Mouse (Mus musculus) CH12.LX (cell line): ENCODE results near the gene Tmem252. TPM values are rescaled to one million over a fixed set of nuclear protein-coding genes. Genes with fewer than 3 reads are reported as not detected.

Experiments
- DNase-seq: peaks from one replicate; pipeline ENCODE4 v3.0.0-alpha.2; 2013; ENCODE audit errors: extremely low read depth
- H3K27ac ChIP-seq: 2 replicates; pipeline ENCODE4 v1.5.1; 2012; ENCODE audit warnings: low read depth, mild to moderate bottlenecking, control low read depth, moderate library complexity; ENCODE audit not compliant: insufficient read depth
- H3K27me3 ChIP-seq: replicated peaks from 2 replicates; pipeline ENCODE3; 2012; ENCODE audit warnings: inconsistent platforms
- H3K36me3 ChIP-seq, 2 experiments: replicated peaks in 1 of 2; 2 replicates each; pipeline versions ENCODE3 to v1.6.1; 2012; ENCODE audit warnings: inconsistent platforms in 1 of 2, low read length in 1 of 2, mild to moderate bottlenecking in 1 of 2, mixed read lengths in 1 of 2, moderate library complexity in 1 of 2; ENCODE audit not compliant: control insufficient read depth in 1 of 2, insufficient read depth in 1 of 2
- H3K4me1 ChIP-seq, 2 experiments: 2 replicates each; pipeline ENCODE4 v1.6.1; 2012; ENCODE audit warnings: inconsistent platforms in 1 of 2, moderate library complexity in 1 of 2; ENCODE audit not compliant: insufficient read depth in 2 of 2, control insufficient read depth in 1 of 2
- H3K4me2 ChIP-seq: 2 replicates; pipeline ENCODE4 v1.6.1; 2012; ENCODE audit warnings: low read depth, mild to moderate bottlenecking, control low read depth; ENCODE audit not compliant: poor library complexity, insufficient read depth, severe bottlenecking
- H3K4me3 ChIP-seq, 3 experiments: fragments of 150-350 bp in 1 of 3; sonication (generic) in 1 of 3; replicated peaks in 1 of 3; 2 replicates each; pipeline versions ENCODE3 to v1.5.1; 2011 to 2012; ENCODE audit warnings: low read depth in 2 of 3, low read length in 2 of 3, mild to moderate bottlenecking in 2 of 3, moderate library complexity in 2 of 3, control low read depth in 1 of 3, improper control_type of control experiment in 1 of 3, inconsistent platforms in 1 of 3, mixed read lengths in 1 of 3; ENCODE audit not compliant: poor library complexity in 1 of 3
- H3K79me2 ChIP-seq: replicated peaks from 2 replicates; pipeline ENCODE4 v1.6.1; 2012; ENCODE audit warnings: mild to moderate bottlenecking, moderate library complexity; ENCODE audit not compliant: control insufficient read depth, poor library complexity, insufficient read depth, severe bottlenecking; ENCODE audit errors: extremely low read depth
- H3K9ac ChIP-seq: 2 replicates; pipeline ENCODE4 v1.6.1; 2012; ENCODE audit warnings: low read depth, mild to moderate bottlenecking, control low read depth, moderate library complexity; ENCODE audit not compliant: insufficient read depth
- H3K9me3 ChIP-seq: replicated peaks from 2 replicates; pipeline ENCODE3; 2012; ENCODE audit warnings: low read length, inconsistent platforms, mixed read lengths
- CTCF ChIP-seq, 2 experiments: IDR thresholded peaks in 1 of 2; conservative IDR thresholded peaks in 1 of 2; 2 replicates each; pipeline ENCODE4 v1.5.1; 2011 to 2012; ENCODE audit warnings: low read depth in 2 of 2, low read length in 2 of 2, improper control_type of control experiment in 1 of 2, inconsistent platforms in 1 of 2, mild to moderate bottlenecking in 1 of 2, moderate library complexity in 1 of 2
- GABPA ChIP-seq: IDR thresholded peaks from 2 replicates; pipeline ENCODE4 v1.6.1; 2012; ENCODE audit warnings: low read depth, low read length, improper control_type of control experiment, inconsistent platforms; ENCODE audit not compliant: insufficient replicate concordance
- IRF4 ChIP-seq: IDR thresholded peaks from 2 replicates; pipeline ENCODE4 v1.6.1; 2014; ENCODE audit warnings: low read depth, mild to moderate bottlenecking, inconsistent platforms, low read length, improper control_type of control experiment
- KAT2A ChIP-seq: IDR thresholded peaks from 2 replicates; pipeline ENCODE4 v1.6.1; 2012; ENCODE audit warnings: low read length, improper control_type of control experiment, inconsistent platforms; ENCODE audit not compliant: insufficient replicate concordance
- MAFK ChIP-seq: IDR thresholded peaks from 2 replicates; pipeline ENCODE4 v1.6.1; 2011; ENCODE audit warnings: low read length, improper control_type of control experiment; ENCODE audit not compliant: insufficient replicate concordance
- MAZ ChIP-seq: IDR thresholded peaks from 2 replicates; pipeline ENCODE4 v1.6.1; 2012; ENCODE audit warnings: low read depth, mild to moderate bottlenecking, inconsistent platforms, low read length, improper control_type of control experiment, moderate library complexity
- MEF2A ChIP-seq: IDR thresholded peaks from 2 replicates; pipeline ENCODE4 v1.6.1; 2014; ENCODE audit warnings: low read depth, mild to moderate bottlenecking, inconsistent platforms, low read length, improper control_type of control experiment, borderline replicate concordance
- MXI1 ChIP-seq: IDR thresholded peaks from 2 replicates; pipeline ENCODE4 v1.6.1; 2011; ENCODE audit warnings: mild to moderate bottlenecking, low read depth, low read length, improper control_type of control experiment
- MYC ChIP-seq: IDR thresholded peaks from 2 replicates; pipeline ENCODE4 v1.6.1; 2011; ENCODE audit warnings: low read depth, mild to moderate bottlenecking, improper control_type of control experiment, low read length
- NELFE ChIP-seq: IDR thresholded peaks from 2 replicates; pipeline ENCODE4 v1.6.1; 2011; ENCODE audit warnings: low read depth, low read length, improper control_type of control experiment
- PAX5 ChIP-seq: IDR thresholded peaks from 2 replicates; pipeline ENCODE4 v1.6.1; 2012; ENCODE audit warnings: low read length, inconsistent platforms, mixed read lengths
- POLR2A ChIP-seq: IDR thresholded peaks from 2 replicates; pipeline ENCODE4 v1.6.1; 2011; ENCODE audit warnings: low read depth, mild to moderate bottlenecking, improper control_type of control experiment, low read length
- POLR2AphosphoS2 ChIP-seq: IDR thresholded peaks from 2 replicates; pipeline ENCODE4 v1.6.1; 2011; ENCODE audit warnings: low read depth, low read length, improper control_type of control experiment
- RCOR1 ChIP-seq: conservative IDR thresholded peaks from 2 replicates; pipeline ENCODE4 v1.6.1; 2012; ENCODE audit warnings: low read depth, mild to moderate bottlenecking, inconsistent platforms, low read length, improper control_type of control experiment
- TCF12 ChIP-seq: IDR thresholded peaks from 2 replicates; pipeline ENCODE4 v1.6.1; 2014; ENCODE audit warnings: low read depth, mild to moderate bottlenecking, inconsistent platforms, low read length, improper control_type of control experiment
- USF1 ChIP-seq: IDR thresholded peaks from 2 replicates; pipeline ENCODE4 v1.6.1; 2014; ENCODE audit warnings: low read depth, mild to moderate bottlenecking, inconsistent platforms, low read length, improper control_type of control experiment
- USF2 ChIP-seq: conservative IDR thresholded peaks from 2 replicates; pipeline ENCODE4 v1.6.1; 2011; ENCODE audit warnings: low read depth, low read length, improper control_type of control experiment
- ZKSCAN1 ChIP-seq: IDR thresholded peaks from 2 replicates; pipeline ENCODE4 v1.6.1; 2012; ENCODE audit warnings: low read depth, inconsistent platforms, low read length, improper control_type of control experiment, borderline replicate concordance
- dilution Hi-C: fragments of 300-500 bp; cut with MboI; formaldehyde crosslinking; loops from 2 replicates; pipeline ENCODE4 v1.14.3; 2020; ENCODE audit warnings: low sequenced_read_pairs; ENCODE audit not compliant: extremely low pct_unique_long_range_greater_than_20kb, extremely low pct_ligation_motif_present
- in situ Hi-C: fragments of 300-500 bp; cut with MboI; formaldehyde crosslinking; loops from 3 replicates; pipeline ENCODE4 v1.14.3; 2019; ENCODE audit warnings: low sequenced_read_pairs, low pct_ligation_motif_present, low pct_unique_long_range_greater_than_20kb, mixed read lengths
- polyA plus RNA-seq: library from polyadenylated mRNA; unstranded; fragments of >175 nt; gene quantifications from 2 replicates; pipeline ENCODE4 v1.2.1, GENCODE M21; 2012; ENCODE audit warnings: low read depth; ENCODE audit not compliant: insufficient read length
- total RNA-seq, 2 experiments: library from RNA; depleted of rRNA; stranded (reverse); fragments of 300-350 nt in 1 of 2; fragments of >200 nt in 1 of 2; gene quantifications; 2 replicates each; pipeline ENCODE4 v1.2.3; 2012 to 2014

The Tmem252 gene
- total and polyA plus RNA-seq, 3 experiments, result not detected

GRCm38 (mm10) chr19:24637988-24638387 lies 35.8 kb upstream of the Tmem252 start:
- in situ Hi-C loops, result no loop called here
- dilution Hi-C loops, result no loop called here
- Histone ChIP-seq H3K4me1 (peaks cover 0 to 16% of the 10 kb centered on the region in 2 experiments; a peak in 1 of 4 replicates), H3K79me2 (no peaks in the 10 kb centered on the region), H3K9me3 (no peaks in the 10 kb centered on the region), H3K9ac (no peak overlapping the region), H3K27ac (no peak overlapping the region), H3K36me3 (no peaks in the 10 kb centered on the region), H3K4me3 (no peak overlapping the region), H3K4me2 (no peak overlapping the region), H3K27me3 (no peaks in the 10 kb centered on the region)
- TF ChIP-seq ZKSCAN1 (no peak), TCF12 (no peak), IRF4 (no peak), NELFE (no peak), USF1 (no peak), MAFK (no peak), RCOR1 (no peak), PAX5 (no peak), MYC (no peak), MEF2A (no peak), GABPA (no peak), KAT2A (no peak), MAZ (no peak), POLR2AphosphoS2 (no peak), POLR2A (no peak), USF2 (no peak), MXI1 (no peak)
- no peak for DNase-seq

- no peaks in the 10 kb centered on the region for H3K27me3 ChIP-seq
- dilution Hi-C loops, result no loop called here
- DNase-seq, result no peak
Observed at GRCm38 (mm10) chr19:24640982-24641381, 32.8 kb upstream of the Tmem252 start.

More at GRCm38 (mm10) chr19:24640982-24641381, 32.8 kb upstream of the Tmem252 start:
- Histone ChIP-seq H3K4me1 (peaks cover 0 to 29% of the 10 kb centered on the region in 2 experiments; a peak in 2 of 4 replicates), H3K27ac (no peak overlapping the region), H3K79me2 (no peaks in the 10 kb centered on the region), H3K9me3 (no peaks in the 10 kb centered on the region), H3K36me3 (no peaks in the 10 kb centered on the region)
- TF ChIP-seq PAX5, result no peak
- TF ChIP-seq CTCF (conservative IDR thresholded peaks at IDR 0.05 in 1 of 2, IDR thresholded peaks at IDR 0.05 in 1 of 2; ENCODE audit: low read depth in 2 of 2, low read length in 2 of 2), result no peak
- TF ChIP-seq KAT2A, result no peak
- no peak for TF ChIP-seq GABPA
- TF ChIP-seq, all 38 proteins: peak for 0
- in situ Hi-C loops, result no loop called here
- H3K4me2 ChIP-seq, result no peak overlapping the region
- H3K4me3 ChIP-seq, result no peak overlapping the region
- H3K9ac ChIP-seq, result no peak overlapping the region
